Mouse (Mus musculus) naive thymus-derived CD4-positive, alpha-beta T cell, adult 2 months (primary cell): Measurements from ENCODE around the gene Pank2.

Experiments
- DNase-seq: peaks from one replicate; pipeline ENCODE4 v3.0.0-alpha.2; 2011; ENCODE audit warnings: low read depth

Pank2 gene

GRCm38 (mm10) chr2:131323675-131324074 is 61.4 kb downstream of the Pank2 start:
- DNase-seq = no peak

DNA sequence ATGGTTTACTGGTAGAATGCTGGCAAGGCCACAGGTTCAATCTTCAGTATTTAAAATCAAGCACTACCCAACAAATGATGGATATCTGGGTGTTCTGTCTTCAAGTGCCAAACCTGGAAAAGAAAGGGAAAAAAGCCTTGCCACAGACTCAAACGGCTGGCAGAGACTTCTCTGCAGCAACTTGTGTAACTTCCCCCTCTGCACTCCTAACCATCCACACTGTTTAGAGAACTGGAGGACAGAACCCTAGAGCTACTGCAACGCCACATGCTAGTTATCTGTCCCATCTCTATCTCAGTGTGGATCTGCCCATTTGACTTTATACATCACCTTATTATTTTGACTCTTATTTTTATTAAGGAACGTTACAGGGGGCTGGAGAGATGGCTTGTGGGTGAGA is 63.7 kb downstream of the Pank2 start:
- no peak for DNase-seq

GRCm38 (mm10) chr2:131328981-131329380 is 66.7 kb downstream of the Pank2 start:
- DNase-seq = no peak

DNA sequence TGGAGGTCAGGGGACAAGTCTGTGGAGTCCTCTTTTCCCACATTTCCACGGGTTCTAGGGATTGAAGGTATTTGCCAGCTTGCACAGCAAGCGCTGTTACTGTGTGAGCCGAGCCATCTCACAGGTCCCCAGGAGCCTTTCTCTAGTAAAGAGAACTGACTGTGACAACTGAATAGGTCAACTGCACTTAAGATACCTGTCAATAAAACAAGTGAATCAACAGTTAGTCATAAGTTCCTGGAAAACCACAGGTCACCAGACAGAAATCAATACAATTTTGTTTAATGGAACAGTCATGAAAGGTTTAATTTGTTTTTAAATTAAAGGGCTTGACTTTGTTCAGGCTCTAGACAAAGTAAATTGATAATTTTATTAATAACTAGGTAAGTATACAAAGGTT is 68.3 kb downstream of the Pank2 start:
- DNase-seq = no peak

GRCm38 (mm10) chr2:131337602-131338001 is 75.3 kb downstream of the Pank2 start:
- DNase-seq = no peak

DNA sequence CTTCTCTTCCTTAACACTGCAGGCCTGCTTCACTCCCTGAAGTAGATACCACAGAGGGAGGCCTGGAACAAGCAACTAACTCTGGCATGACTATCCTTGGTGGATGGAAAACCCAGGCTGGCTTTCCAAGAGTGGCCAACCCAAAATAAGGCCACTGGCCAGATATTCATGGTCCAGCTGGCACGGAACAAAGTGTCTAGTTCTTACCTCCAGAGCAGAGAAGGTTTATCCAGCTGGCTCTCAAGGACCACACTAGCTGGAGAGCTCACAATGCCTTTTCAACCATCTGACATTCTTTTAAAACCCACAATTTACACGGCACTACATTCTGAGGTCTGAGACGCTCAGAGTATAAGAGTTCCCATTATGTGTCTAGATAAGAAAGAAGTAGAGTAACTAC is 82.2 kb downstream of the Pank2 start:
- no peak for DNase-seq

DNA sequence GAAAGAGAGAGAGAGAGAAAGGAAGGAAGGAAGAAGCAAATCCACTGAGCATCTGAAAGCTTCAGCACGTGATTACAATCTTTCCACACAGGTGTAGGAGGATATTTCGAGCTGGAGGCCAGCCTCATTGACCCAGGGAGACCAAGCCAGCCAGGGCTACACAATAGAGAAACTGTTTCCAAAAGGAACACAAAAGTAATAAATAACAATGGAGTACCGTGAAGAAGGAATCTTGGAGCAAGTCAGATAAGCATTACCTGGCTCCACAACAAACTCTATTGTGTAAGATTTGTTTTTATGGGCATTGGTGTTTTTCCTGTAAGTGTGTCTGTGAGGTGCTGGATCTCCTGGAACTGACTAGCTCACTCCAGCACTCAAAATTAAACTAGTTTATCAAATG is 83.3 kb downstream of the Pank2 start:
- no peak for DNase-seq
